Mouse (Mus musculus): ENCODE measurements at regions not wholly inside any gene's neighbourhood (a gene's known extent, or its start where the extent isn't known, plus 50 kb on each side); places are given as distances from the start of the nearest gene placed in this dataset.
"Not testable (repeated sequence)": the region's sequence is repeated elsewhere in the genome, so short reads cannot be mapped to it uniquely, and the experiment has no call there.

- TF ChIP-seq EP300, CTCF (IDR thresholded peaks at IDR 0.05; ENCODE audit: low read depth): not testable (repeated sequence)
These were observed 96.7 kb downstream of the Zfp369 start for GRCm38 (mm10) chr13:65375273-65375672.

Data from heart, postnatal 0 days (tissue).